Mouse (Mus musculus) heart, adult 2 months (tissue): ENCODE results near the gene Znhit3. TPM values are rescaled to one million over a fixed set of nuclear protein-coding genes. Genes with fewer than 3 reads are reported as not detected.
A peak's percentile ranks its signal among the peaks of the same experiment; 100 is the strongest.

Experiments
- DNase-seq, 2 experiments: peaks; one replicate each; pipeline ENCODE4 v3.0.0; 2021
- H3K27ac ChIP-seq: fragments of 200-600 bp; 2 replicates; pipeline ENCODE4 v1.8.1; 2022
- H3K27me3 ChIP-seq: fragments of 200-500 bp; 2 replicates; pipeline ENCODE4 v1.6.1; 2012; ENCODE audit warnings: mild to moderate bottlenecking, low read length, inconsistent platforms, mixed read lengths; ENCODE audit not compliant: control insufficient read depth, insufficient read depth
- H3K36me3 ChIP-seq: fragments of 200-500 bp; 2 replicates; pipeline ENCODE4 v1.6.1; 2012; ENCODE audit warnings: low read length, inconsistent platforms; ENCODE audit not compliant: control insufficient read depth, insufficient read depth
- H3K4me1 ChIP-seq: fragments of 200-500 bp; 2 replicates; pipeline ENCODE4 v1.6.1; 2011; ENCODE audit warnings: low read length; ENCODE audit not compliant: control insufficient read depth, insufficient read depth
- H3K4me3 ChIP-seq: fragments of 200-600 bp; 2 replicates; pipeline ENCODE4 v1.8.1; 2022
- H3K79me2 ChIP-seq: fragments of 200-500 bp; replicated peaks from 2 replicates; pipeline ENCODE4 v1.6.1; 2012; ENCODE audit warnings: mild to moderate bottlenecking, inconsistent platforms, low read length, moderate library complexity, mixed read lengths; ENCODE audit not compliant: control insufficient read depth, insufficient read depth
- H3K9ac ChIP-seq: fragments of 200-500 bp; 2 replicates; pipeline ENCODE4 v1.6.1; 2012; ENCODE audit warnings: low read depth, mild to moderate bottlenecking, control low read depth, inconsistent platforms, low read length, mixed read lengths
- CTCF ChIP-seq: fragments of 200-600 bp; IDR thresholded peaks from 2 replicates; pipeline ENCODE4 v1.8.1; 2022; ENCODE audit warnings: antibody characterized with exemption, mild to moderate bottlenecking, moderate library complexity
- EP300 ChIP-seq: fragments of 200-500 bp; IDR thresholded peaks from 2 replicates; pipeline ENCODE4 v1.6.1; 2011; ENCODE audit warnings: low read depth, low read length, control low read depth; ENCODE audit not compliant: insufficient read depth
- POLR2A ChIP-seq: fragments of 200-500 bp; IDR thresholded peaks from 2 replicates; pipeline ENCODE4 v1.6.1; 2011; ENCODE audit warnings: mild to moderate bottlenecking, low read depth, low read length, control low read depth; ENCODE audit not compliant: insufficient read depth
- WGBS: fragments of 180-500 bp; shearing (Covaris S2); methylation state at CpG from one replicate; pipeline ENCODE4 v1.1.7; 2018; 5-methylcytosine and 5-hydroxymethylcytosine counted together
- intact Hi-C: fragments of 180-260 bp; cut with DNase I; formaldehyde crosslinking; loops from one replicate; pipeline ENCODE4 v1.15.1; 2025
- polyA plus RNA-seq: library from polyadenylated mRNA; depleted of rRNA; stranded (reverse); fragments of >200 nt; gene quantifications from 2 replicates; pipeline ENCODE4 v1.2.3, GENCODE M21; 2012
- total RNA-seq, 2 experiments: library from RNA; stranded (reverse); gene quantifications; 2 replicates each; pipeline ENCODE4 v1.2.3; 2021

The Znhit3 gene
- total and polyA plus RNA-seq, 3 experiments: 8.7 to 11.6 (median 8.8) TPM

GRCm38 (mm10) chr11:84871046-84871445 lies 45.1 kb downstream of the Znhit3 start:
- under 1% methylated on average over 10 of the region's 10 CpGs for whole genome bisulfite sequencing
- peaks cover 1% of the 10 kb centered on the region; the same call in 1 of the 2 replicates for H3K79me2 ChIP-seq
- TF ChIP-seq CTCF: no peak
- no peak for TF ChIP-seq POLR2A
- TF ChIP-seq EP300: no peak
- intact Hi-C loops: loop anchor here (1.0 to 5.0 kb wide), 2 partner anchors 9 to 359 kb away; partner anchors contain the start of genes Aatf, Myo19 and Pigw
- H3K4me3 ChIP-seq: peak overlapping the region; percentile 71
- peak overlapping the region; percentile 100 for H3K27ac ChIP-seq
- peak overlapping the region; percentile 93 for H3K9ac ChIP-seq
- no peaks in the 10 kb centered on the region for H3K27me3 ChIP-seq
- DNase-seq: no peak
- peaks cover 5% of the 10 kb centered on the region for H3K4me1 ChIP-seq
- peaks cover 19% of the 10 kb centered on the region for H3K36me3 ChIP-seq

GRCm38 (mm10) chr11:84870337-84871043 lies 45.7 kb downstream of the Znhit3 start, which contains the start of gene Ggnbp2:
Gene Ggnbp2 (minus strand): TSS chr11:84870817.
- DNase-seq: peak; percentile 95
- intact Hi-C loops: loop anchor here (1.0 to 5.0 kb wide), 3 partner anchors 10 to 358 kb away; partner anchors contain the start of genes Aatf, Myo19 and Pigw
- Histone ChIP-seq H3K27ac (peak within 1 kb of the TSS; percentile 100), H3K4me1 (peaks cover 7% of the 10 kb centered on the region), H3K4me3 (peak within 1 kb of the TSS; percentile 71), H3K9ac (peak within 1 kb of the TSS; percentile 93), H3K36me3 (peaks cover 21% of the 10 kb centered on the region), H3K79me2 (peaks cover 1% of the 10 kb centered on the region; the same call in 1 of the 2 replicates), H3K27me3 (no peaks in the 10 kb centered on the region)
- TF ChIP-seq POLR2A (peak; percentile 85), EP300 (0 out of 2 replicates have a peak, but pooled peaks have one; percentile 8), CTCF (no peak)
- WGBS: under 1% methylated on average over 56 of the region's 62 CpGs

GRCm38 (mm10) chr11:84869537-84870232 lies 46.5 kb downstream of the Znhit3 start:
- TF ChIP-seq CTCF: no peak
- TF ChIP-seq POLR2A: peak; percentile 43; the same call in 1 of the 2 replicates
- Histone ChIP-seq H3K27me3 (no peaks in the 10 kb centered on the region), H3K4me3 (peak overlapping the region; percentile 71), H3K36me3 (peaks cover 27% of the 10 kb centered on the region), H3K9ac (peak overlapping the region; percentile 84), H3K4me1 (peaks cover 8% of the 10 kb centered on the region), H3K27ac (peak overlapping the region; percentile 100), H3K79me2 (peaks cover 1% of the 10 kb centered on the region; the same call in 1 of the 2 replicates)
- WGBS: under 1% methylated on average over 49 of the region's 61 CpGs
- DNase-seq: peak; percentile 90 to 93
- intact Hi-C loops: loop anchor here (1.0 to 5.0 kb wide), 2 partner anchors 40 to 357 kb away; partner anchors contain the start of gene Aatf

- no peaks in the 10 kb centered on the region for H3K27me3 ChIP-seq
- H3K4me1 ChIP-seq: peaks cover 8% of the 10 kb centered on the region
- peak overlapping the region; percentile 71 for H3K4me3 ChIP-seq
- H3K27ac ChIP-seq: peak overlapping the region; percentile 100
- no peak overlapping the region; the same call in 1 of the 2 replicates for H3K9ac ChIP-seq
- DNase-seq: no peak
- H3K36me3 ChIP-seq: peaks cover 31% of the 10 kb centered on the region
- 5% methylated on average over 7 of the region's 7 CpGs for WGBS
- TF ChIP-seq EP300 (no peak), CTCF (no peak)
- intact Hi-C loops: no loop called here
- peaks cover 1% of the 10 kb centered on the region; the same call in 1 of the 2 replicates for H3K79me2 ChIP-seq
Observed at GRCm38 (mm10) chr11:84868786-84869259, 47.3 kb downstream of the Znhit3 start.

GRCm38 (mm10) chr11:84867586-84867985 lies 48.6 kb downstream of the Znhit3 start:
- Histone ChIP-seq H3K79me2 (peaks cover 1% of the 10 kb centered on the region; the same call in 1 of the 2 replicates), H3K4me3 (no peak overlapping the region)

More at GRCm38 (mm10) chr11:84867586-84867985, 48.6 kb downstream of the Znhit3 start:
- peaks cover 8% of the 10 kb centered on the region for H3K4me1 ChIP-seq
- no peak overlapping the region for H3K27ac ChIP-seq
- WGBS: 72% methylated on average over 2 of the region's 2 CpGs
- H3K9ac ChIP-seq: no peak overlapping the region
- TF ChIP-seq EP300: no peak
- no peak for TF ChIP-seq CTCF
- no peak for TF ChIP-seq POLR2A
- H3K36me3 ChIP-seq: peaks cover 31% of the 10 kb centered on the region
- intact Hi-C loops: no loop called here
- DNase-seq: no peak
- no peaks in the 10 kb centered on the region for H3K27me3 ChIP-seq
